Mouse (Mus musculus): ENCODE measurements at regions not wholly inside any gene's neighbourhood (a gene's known extent, or its start where the extent isn't known, plus 50 kb on each side); places are given as distances from the start of the nearest gene placed in this dataset.

- no peak for DNase-seq
Measured at GRCm38 (mm10) chr1:166811341-166812071, 129.9 kb upstream of the Fmo9 start.

GRCm38 (mm10) chr1:166812072-166812461 is 130.4 kb upstream of the Fmo9 start:
- no peak for DNase-seq

- no peak for DNase-seq
Measured at GRCm38 (mm10) chr1:166812920-166813439, 131.3 kb upstream of the Fmo9 start.

- no peak for DNase-seq
Measured at GRCm38 (mm10) chr1:166817927-166818326, 136.3 kb upstream of the Fmo9 start.

- DNase-seq, result peak; percentile 15 to 20
Measured at GRCm38 (mm10) chr1:166818682-166819081, 137.0 kb upstream of the Fmo9 start.

GRCm38 (mm10) chr1:166819420-166819819 is 137.8 kb upstream of the Fmo9 start:
- peak; percentile 13 to 17 for DNase-seq

GRCm38 (mm10) chr1:166820050-166820449 is 138.4 kb upstream of the Fmo9 start:
- DNase-seq, result no peak

GRCm38 (mm10) chr1:166821146-166821545 is 139.5 kb upstream of the Fmo9 start:
- DNase-seq, result peak; percentile 16 to 20

- DNase-seq, result no peak
Measured at GRCm38 (mm10) chr1:166837299-166837698, 155.7 kb upstream of the Fmo9 start.

- DNase-seq, result no peak
Measured at GRCm38 (mm10) chr1:166839833-166840232, 158.2 kb upstream of the Fmo9 start.

- no peak for DNase-seq
Measured at GRCm38 (mm10) chr1:166843397-166843877, 157.8 kb upstream of the Fam78b start.

GRCm38 (mm10) chr1:166846566-166846965 is 154.7 kb upstream of the Fam78b start:
- DNase-seq, result no peak

GRCm38 (mm10) chr1:166847233-166847632 is 154.0 kb upstream of the Fam78b start:
- DNase-seq, result no peak

- no peak for DNase-seq
Measured at GRCm38 (mm10) chr1:166848015-166848535, 153.1 kb upstream of the Fam78b start.

GRCm38 (mm10) chr1:166855988-166856387 is 145.2 kb upstream of the Fam78b start:
- no peak for DNase-seq

GRCm38 (mm10) chr1:166866256-166866655 is 135.0 kb upstream of the Fam78b start:
- no peak for DNase-seq

GRCm38 (mm10) chr1:166871258-166871657 is 130.0 kb upstream of the Fam78b start:
- DNase-seq, result no peak

- no peak for DNase-seq
Measured at GRCm38 (mm10) chr1:166876452-166876851, 124.8 kb upstream of the Fam78b start.

- no peak for DNase-seq
Measured at GRCm38 (mm10) chr1:166883215-166883614, 118.0 kb upstream of the Fam78b start.

- no peak for DNase-seq
Measured at GRCm38 (mm10) chr1:166895945-166896344, 105.3 kb upstream of the Fam78b start.

- DNase-seq, result no peak
Measured at GRCm38 (mm10) chr1:166898741-166899140, 102.5 kb upstream of the Fam78b start.

GRCm38 (mm10) chr1:166899238-166899637 is 102.0 kb upstream of the Fam78b start:
- peak in 1 of 2 experiments; percentile 13 for DNase-seq

- DNase-seq, result peak in 1 of 2 experiments; percentile 1
Measured at GRCm38 (mm10) chr1:166900028-166900427, 101.2 kb upstream of the Fam78b start.

- DNase-seq, result no peak
Measured at GRCm38 (mm10) chr1:166900441-166901161, 100.6 kb upstream of the Fam78b start.

Measured in B cell, adult 2 months (primary cell).